ENCODE assay signal across 8 mouse cellular contexts in genomic region chrX:96178437-96178836, GRCm38 (mm10).
DNase-seq lines count a peak whose midpoint lies in the region; ATAC-seq lines count a peak whose summit lies in the region.

No protein-coding gene starts in this region.

- intact Hi-C loops in left cerebral cortex, postnatal 36 days (cut with DNase I): loop anchor here (5.0 kb wide), 1 partner anchor 171 kb away; no protein-coding TSS in a partner anchor

- DNase-seq in left cerebral cortex, adult 18-20 months (ENCODE audit: low spot score in 2 of 2): peak; percentile 13 to 16
- no peak for DNase-seq in left cerebral cortex, postnatal 36 days (ENCODE audit: low spot score in 2 of 2)
- peak; percentile 8 to 24 for DNase-seq in CD8-positive naive resting alpha-beta T cell, adult 2 months (ENCODE audit: low read depth in 2 of 2, low spot score in 2 of 2)
- peak; percentile 31 for DNase-seq in adrenal gland, adult 2 months
- DNase-seq in embryo, embryonic 10 days (ENCODE audit: low spot score): peak; percentile 61
- DNase-seq in kidney, adult 8-10 months: peak; percentile 12 to 30
- peak; percentile 57 for DNase-seq in lung, postnatal 14 days

- no peak for ATAC-seq in erythroid progenitor cell, adult 5-6 weeks (replicated peaks; ENCODE audit: low FRiP score, poor library complexity, severe bottlenecking)

Comparison
In these comparisons a context has a peak if more than half of its experiments do, and no peak if none do; other contexts are left out.
1. DNase-seq: peak in left cerebral cortex, adult 18-20 months (2 of 2), CD8-positive naive resting alpha-beta T cell, adult 2 months (2 of 2), adrenal gland, adult 2 months (single experiment), embryo, embryonic 10 days (single experiment), kidney, adult 8-10 months (2 of 2) and lung, postnatal 14 days (single experiment); none in left cerebral cortex, postnatal 36 days (0 of 2).